Mouse (Mus musculus) cerebellum, adult 2 months (tissue): Measurements from ENCODE around the gene Lrrc36.

Experiments
- CTCF ChIP-seq: fragments of 200-500 bp; IDR thresholded peaks from 2 replicates; pipeline ENCODE4 v1.5.1; 2011; ENCODE audit warnings: low read depth, mild to moderate bottlenecking, control low read depth, low read length, moderate library complexity, borderline replicate concordance; ENCODE audit not compliant: insufficient read depth
- POLR2A ChIP-seq: fragments of 200-500 bp; IDR thresholded peaks from 2 replicates; pipeline ENCODE4 v1.6.1; 2011; ENCODE audit warnings: low read length, control low read depth, borderline replicate concordance; ENCODE audit not compliant: insufficient read depth

GRCm38 (mm10) chr8:105433021-105433420 lies 19.6 kb downstream of the Lrrc36 start:
- no peak for TF ChIP-seq POLR2A
- TF ChIP-seq CTCF: no peak
